Mouse (Mus musculus) forebrain, embryonic 13.5 days (tissue): ENCODE measurements around the gene Pdzd4. TPM values are rescaled to one million over a fixed set of nuclear protein-coding genes. Genes with fewer than 3 reads are reported as not detected.

Experiments used
- ATAC-seq: fragments of 200-750 bp; cut with Nextera tagmentation; 2 replicates; pipeline ENCODE4 v1.8.0; 2017
- H3K27ac ChIP-seq: fragments of 300-500 bp; sonication (generic); 2 replicates; pipeline ENCODE4 v1.5.1; 2015; ENCODE audit warnings: inconsistent platforms, mild to moderate bottlenecking, moderate library complexity
- H3K27me3 ChIP-seq: fragments of 300-500 bp; sonication (generic); 2 replicates; pipeline ENCODE4 v1.6.1; 2015; ENCODE audit warnings: mild to moderate bottlenecking, inconsistent platforms
- H3K36me3 ChIP-seq: fragments of 300-500 bp; sonication (generic); 2 replicates; pipeline ENCODE4 v1.6.1; 2015; ENCODE audit warnings: mild to moderate bottlenecking, inconsistent platforms; ENCODE audit not compliant: poor library complexity, severe bottlenecking
- H3K4me1 ChIP-seq: fragments of 300-500 bp; sonication (generic); 2 replicates; pipeline ENCODE4 v1.6.1; 2015; ENCODE audit warnings: inconsistent platforms
- H3K4me2 ChIP-seq: fragments of 300-500 bp; sonication (generic); 2 replicates; pipeline ENCODE4 v1.6.1; 2015; ENCODE audit warnings: inconsistent platforms, mild to moderate bottlenecking, moderate library complexity
- H3K4me3 ChIP-seq: fragments of 300-500 bp; sonication (generic); 2 replicates; pipeline ENCODE4 v1.5.1; 2015; ENCODE audit warnings: mild to moderate bottlenecking, inconsistent platforms
- H3K9ac ChIP-seq: fragments of 300-500 bp; sonication (generic); 2 replicates; pipeline ENCODE4 v1.6.1; 2015; ENCODE audit warnings: mild to moderate bottlenecking, inconsistent platforms
- H3K9me3 ChIP-seq: fragments of 300-500 bp; sonication (generic); replicated peaks from 2 replicates; pipeline ENCODE4 v1.6.1; 2016; ENCODE audit warnings: inconsistent platforms
- WGBS: fragments of 180-500 bp; shearing (Covaris S2); methylation state at CpG from one replicate; pipeline ENCODE4 v1.1.7; 2015; 5-methylcytosine and 5-hydroxymethylcytosine counted together
- polyA plus RNA-seq: library from polyadenylated mRNA; unstranded; fragments of >200 nt; fragmentation: Nextera tagmentation; extraction: Ambion mirVana; gene quantifications from 2 replicates; pipeline ENCODE4 v1.2.1, GENCODE M21; 2015

Gene Pdzd4
- polyA plus RNA-seq, 1 experiment from 2014 or later, result 3.1 TPM

DNA sequence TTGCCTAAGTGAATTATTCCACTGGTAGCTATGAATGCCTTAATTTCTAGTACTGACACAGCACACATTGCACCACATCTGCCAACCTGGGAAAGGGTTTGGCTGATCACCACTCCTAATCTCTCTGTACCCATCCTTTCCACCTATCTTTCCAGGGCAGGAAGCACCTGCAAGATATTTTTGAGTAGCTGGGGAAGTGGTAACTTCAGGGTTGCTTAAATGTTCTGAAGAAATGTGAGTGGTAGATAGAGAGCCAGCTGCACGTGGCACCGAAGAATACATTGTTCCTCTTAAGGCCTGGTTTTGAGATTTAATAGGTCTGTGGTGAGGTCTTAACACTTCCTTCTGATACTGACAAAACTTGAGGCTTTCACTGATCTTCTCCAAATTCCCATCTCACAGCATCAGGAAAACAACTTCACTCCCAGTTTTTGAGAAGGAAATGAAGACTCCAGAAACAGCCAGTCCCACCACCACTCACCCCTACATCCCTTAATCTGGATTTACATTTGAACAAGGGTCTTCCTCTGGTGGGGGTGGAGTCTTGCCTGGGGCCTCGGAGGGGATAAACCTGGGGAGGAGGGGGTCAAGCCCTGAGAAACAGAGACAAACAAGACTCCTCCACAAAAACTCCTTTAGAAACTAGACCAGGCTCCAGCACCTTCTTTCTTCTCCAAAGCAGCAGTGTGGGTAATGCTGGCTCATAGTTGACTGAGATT lies 8.0 kb downstream of the Pdzd4 start:
- Histone ChIP-seq H3K9ac (no peak overlapping the region), H3K4me1 (no peaks in the 10 kb centered on the region), H3K36me3 (no peaks in the 10 kb centered on the region), H3K27me3 (no peaks in the 10 kb centered on the region), H3K9me3 (no peaks in the 10 kb centered on the region), H3K27ac (no peak overlapping the region), H3K4me3 (no peak overlapping the region), H3K4me2 (no peak overlapping the region)
- no peak for ATAC-seq
- 54% methylated on average over 3 of the region's 3 CpGs for WGBS

DNA sequence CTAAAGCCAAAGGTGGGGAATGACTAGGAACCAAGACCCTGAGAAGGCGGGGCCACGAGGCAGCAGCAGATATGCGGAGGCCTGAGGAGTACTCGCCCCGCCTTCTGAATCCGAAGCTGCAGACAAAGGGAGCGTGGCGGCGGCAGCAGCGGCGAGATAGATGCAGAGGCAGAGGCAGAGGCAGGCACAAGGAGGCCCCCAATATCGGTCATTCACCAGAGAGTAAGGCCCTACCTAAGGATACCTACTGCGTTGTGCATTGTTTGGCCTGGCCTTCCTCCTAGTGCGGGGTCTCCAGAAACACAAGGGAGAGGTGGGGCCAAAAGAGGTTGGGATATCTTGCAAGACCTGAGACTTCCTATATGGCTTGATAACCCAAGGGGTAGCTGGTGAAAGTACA lies 9.7 kb downstream of the Pdzd4 start:
- no peaks in the 10 kb centered on the region for H3K9me3 ChIP-seq
- H3K9ac ChIP-seq, result peak overlapping the region; percentile 72
- peak overlapping the region; percentile 31 for H3K4me3 ChIP-seq
- no peaks in the 10 kb centered on the region for H3K4me1 ChIP-seq
- peak overlapping the region; percentile 55 for H3K4me2 ChIP-seq
- 13% methylated on average over 14 of the region's 14 CpGs for WGBS
- no peaks in the 10 kb centered on the region for H3K36me3 ChIP-seq
- no peaks in the 10 kb centered on the region for H3K27me3 ChIP-seq
- peak overlapping the region; percentile 66 for H3K27ac ChIP-seq
- ATAC-seq, result peak; percentile 91

- Histone ChIP-seq H3K9me3 (no peaks in the 10 kb centered on the region), H3K4me1 (0 out of 2 replicates have a peak, but pooled peaks cover 5% of the 10 kb centered on the region), H3K27me3 (no peaks in the 10 kb centered on the region), H3K4me3 (no peak overlapping the region), H3K9ac (no peak overlapping the region), H3K4me2 (no peak overlapping the region), H3K27ac (no peak overlapping the region), H3K36me3 (no peaks in the 10 kb centered on the region)
- peak; percentile 51; the same call in 1 of the 2 replicates for ATAC-seq
- 47% methylated on average over 1 of the region's 1 CpGs for WGBS
Observed at GRCm38 (mm10) chrX:73805814-73806213, 19.0 kb downstream of the Pdzd4 start.

- H3K9ac ChIP-seq, result no peak overlapping the region
- 26% methylated on average over 9 of the region's 9 CpGs for WGBS
- no peak overlapping the region for H3K4me2 ChIP-seq
- no peak overlapping the region for H3K4me3 ChIP-seq
- no peak overlapping the region for H3K27ac ChIP-seq
- ATAC-seq, result peak; percentile 63
- H3K4me1 ChIP-seq, result no peaks in the 10 kb centered on the region
- no peaks in the 10 kb centered on the region for H3K27me3 ChIP-seq
- peaks cover 22% of the 10 kb centered on the region for H3K36me3 ChIP-seq
- no peaks in the 10 kb centered on the region for H3K9me3 ChIP-seq
Observed at GRCm38 (mm10) chrX:73798502-73798901, 26.3 kb downstream of the Pdzd4 start.

- no peaks in the 10 kb centered on the region for H3K4me1 ChIP-seq
- H3K27me3 ChIP-seq, result no peaks in the 10 kb centered on the region
- WGBS, result 85% methylated on average over 2 of the region's 2 CpGs
- peaks cover 22% of the 10 kb centered on the region for H3K36me3 ChIP-seq
- ATAC-seq, result no peak
- H3K4me3 ChIP-seq, result no peak overlapping the region
- H3K9ac ChIP-seq, result no peak overlapping the region
- no peaks in the 10 kb centered on the region for H3K9me3 ChIP-seq
- H3K4me2 ChIP-seq, result no peak overlapping the region
- H3K27ac ChIP-seq, result no peak overlapping the region
Observed at GRCm38 (mm10) chrX:73797511-73797910, 27.3 kb downstream of the Pdzd4 start.

DNA sequence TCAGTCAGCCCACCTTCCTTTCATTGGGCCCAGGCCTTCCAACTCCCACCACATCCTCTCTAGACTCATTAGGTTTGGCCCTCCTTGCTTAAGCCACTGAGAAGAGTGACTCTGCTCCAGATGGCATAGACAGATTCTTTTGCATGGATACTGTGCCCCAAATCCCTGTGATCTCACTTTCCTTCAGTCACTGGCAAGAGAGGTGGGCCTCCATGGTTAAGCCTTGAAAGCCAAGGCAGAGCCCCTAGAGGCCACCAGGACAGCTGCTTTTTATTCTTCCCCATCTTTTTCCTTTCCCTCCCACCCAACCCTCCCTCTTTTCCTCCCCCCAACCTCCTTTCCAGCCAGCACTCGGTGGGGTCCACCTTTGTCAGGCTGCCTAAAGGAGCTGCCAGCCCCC lies 31.3 kb downstream of the Pdzd4 start:
- WGBS, result 22% methylated on average over 1 of the region's 1 CpGs
- Histone ChIP-seq H3K27ac (no peak overlapping the region), H3K4me3 (no peak overlapping the region), H3K4me2 (no peak overlapping the region), H3K9me3 (no peaks in the 10 kb centered on the region), H3K36me3 (peaks cover 44% of the 10 kb centered on the region), H3K27me3 (no peaks in the 10 kb centered on the region), H3K4me1 (peaks cover 5% of the 10 kb centered on the region), H3K9ac (no peak overlapping the region)
- 0 out of 2 replicates have a peak, but pooled peaks have one; percentile 20 for ATAC-seq

GRCm38 (mm10) chrX:73793039-73793438 lies 31.7 kb downstream of the Pdzd4 start:
- no peak overlapping the region for H3K9ac ChIP-seq
- no peak overlapping the region for H3K27ac ChIP-seq
- no peak overlapping the region for H3K4me3 ChIP-seq
- no peak overlapping the region for H3K4me2 ChIP-seq
- no peak for ATAC-seq
- H3K27me3 ChIP-seq, result no peaks in the 10 kb centered on the region
- H3K4me1 ChIP-seq, result peaks cover 9% of the 10 kb centered on the region
- no peaks in the 10 kb centered on the region for H3K9me3 ChIP-seq
- peaks cover 43% of the 10 kb centered on the region for H3K36me3 ChIP-seq

- Histone ChIP-seq H3K36me3 (peaks cover 22% of the 10 kb centered on the region; the same call in 1 of the 2 replicates), H3K4me2 (peak overlapping the region; percentile 67), H3K9ac (no peak overlapping the region; the same call in 1 of the 2 replicates), H3K9me3 (no peaks in the 10 kb centered on the region), H3K4me1 (peaks cover 25% of the 10 kb centered on the region), H3K4me3 (no peak overlapping the region), H3K27ac (no peak overlapping the region), H3K27me3 (no peaks in the 10 kb centered on the region)
- 85% methylated on average over 1 of the region's 1 CpGs for WGBS
- no peak for ATAC-seq
Observed at GRCm38 (mm10) chrX:73788501-73788900, 36.3 kb downstream of the Pdzd4 start.

DNA sequence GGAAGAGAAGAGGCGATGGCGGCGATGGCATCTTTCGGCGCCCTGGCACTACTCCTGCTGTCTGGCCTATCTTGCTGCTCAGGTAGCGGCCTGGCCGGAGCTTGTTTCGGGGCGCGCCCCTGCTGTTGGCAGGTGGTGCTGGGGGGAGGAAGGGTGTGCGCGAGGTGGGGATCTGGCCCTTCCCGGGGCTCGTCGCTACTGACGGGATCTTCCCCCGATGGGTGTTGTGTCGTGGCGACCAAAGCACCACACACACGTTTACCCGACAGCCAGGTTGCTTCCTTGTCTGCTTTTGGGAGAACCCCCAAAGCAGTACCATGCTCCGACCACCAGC lies 37.6 kb downstream of the Pdzd4 start:
- Histone ChIP-seq H3K4me2 (peak overlapping the region; percentile 67), H3K9me3 (no peaks in the 10 kb centered on the region), H3K36me3 (peaks cover 24% of the 10 kb centered on the region; the same call in 1 of the 2 replicates), H3K27ac (peak overlapping the region; percentile 84), H3K9ac (peak overlapping the region; percentile 73), H3K27me3 (no peaks in the 10 kb centered on the region), H3K4me1 (peaks cover 25% of the 10 kb centered on the region), H3K4me3 (peak overlapping the region; percentile 56)
- 15% methylated on average over 19 of the region's 22 CpGs for WGBS
- ATAC-seq, result peak; percentile 54; the same call in 1 of the 2 replicates

DNA sequence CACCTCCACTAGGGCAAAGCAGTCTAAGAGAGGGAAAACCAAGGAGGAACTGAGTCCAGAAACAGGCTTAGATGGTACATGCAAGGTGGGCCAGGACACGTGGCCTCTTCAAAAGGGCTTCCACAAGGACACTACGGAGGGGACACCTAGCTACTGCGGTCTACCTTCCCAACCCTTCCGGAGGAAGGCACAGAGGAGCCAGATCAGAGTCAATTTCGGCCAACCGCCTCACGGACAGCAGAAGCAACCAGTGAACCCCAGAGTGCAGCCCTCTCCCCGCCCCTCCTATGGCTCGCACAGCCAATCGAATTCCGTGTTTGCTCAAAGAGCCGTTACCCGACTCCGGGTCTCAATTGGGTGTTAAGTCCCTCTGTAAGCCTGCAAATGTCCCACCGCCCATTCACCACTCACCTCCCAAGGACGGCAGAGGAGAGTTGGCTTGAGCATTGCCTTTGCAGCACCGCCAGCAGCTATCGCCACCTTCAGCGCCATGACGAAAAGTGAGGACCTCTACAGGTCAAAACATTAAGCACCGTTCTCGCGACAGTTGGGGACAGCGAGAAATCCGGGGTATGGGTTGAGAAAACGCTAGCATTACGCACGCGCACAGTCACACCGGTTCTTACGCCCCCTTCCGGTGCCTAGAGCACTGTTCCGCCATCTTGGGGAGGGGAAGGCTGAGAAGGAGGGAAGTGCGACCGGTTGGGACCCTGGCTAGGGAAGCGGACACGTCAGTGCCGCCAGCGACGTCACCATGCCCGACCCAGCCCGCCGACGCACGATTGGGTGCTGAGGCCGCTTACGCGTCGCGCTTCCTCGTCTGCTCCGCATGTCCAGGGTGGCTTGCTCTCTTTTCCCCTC lies 38.2 kb downstream of the Pdzd4 start, which contains the start of the genes Idh3g and Ssr4:
Gene Idh3g (minus strand): TSS at position 534 of the 861 bp plus-strand sequence.
Gene Ssr4 (plus strand): TSS at position 665 of the 861 bp plus-strand sequence.
- ATAC-seq, result peak; percentile 98
- 17% methylated on average over 49 of the region's 52 CpGs for WGBS

DNA sequence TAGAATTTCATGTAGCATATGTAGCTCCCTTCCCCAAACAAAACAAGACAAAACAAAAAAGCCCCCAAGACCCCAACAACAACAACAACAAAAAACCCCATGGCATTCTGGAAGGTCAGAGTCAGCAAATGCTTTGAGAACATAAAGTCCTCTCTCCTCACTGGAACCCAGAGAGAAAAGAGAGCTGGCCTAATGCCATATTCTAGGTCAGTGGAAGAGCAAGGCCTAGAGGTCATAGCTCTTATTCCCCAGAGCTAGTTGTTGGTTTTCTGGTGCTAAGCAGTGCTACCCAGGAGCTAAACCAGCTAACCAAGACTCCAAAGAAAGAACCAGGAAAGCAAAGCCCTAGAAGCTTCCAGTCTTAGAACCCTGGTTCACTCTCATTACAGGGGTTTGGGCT lies 39.1 kb downstream of the Pdzd4 start:
- H3K27me3 ChIP-seq, result no peaks in the 10 kb centered on the region
- no peak overlapping the region for H3K27ac ChIP-seq
- H3K9ac ChIP-seq, result peak overlapping the region; percentile 73
- H3K4me1 ChIP-seq, result peaks cover 25% of the 10 kb centered on the region
- H3K4me3 ChIP-seq, result peak overlapping the region; percentile 56
- ATAC-seq, result no peak
- H3K4me2 ChIP-seq, result peak overlapping the region; percentile 66
- H3K9me3 ChIP-seq, result no peaks in the 10 kb centered on the region
- peaks cover 27% of the 10 kb centered on the region for H3K36me3 ChIP-seq

More for the DNA sequence above, 38.2 kb downstream of the Pdzd4 start, which contains the start of the genes Idh3g and Ssr4:
- Histone ChIP-seq H3K9ac (peak within 1 kb of the TSS; percentile 73), H3K4me3 (peak within 1 kb of the TSS; percentile 56), H3K4me1 (peaks cover 25% of the 10 kb centered on the region), H3K27ac (peak within 1 kb of the TSS; percentile 84), H3K27me3 (no peaks in the 10 kb centered on the region), H3K9me3 (no peaks in the 10 kb centered on the region), H3K36me3 (peaks cover 27% of the 10 kb centered on the region), H3K4me2 (peak within 1 kb of the TSS; percentile 67)

GRCm38 (mm10) chrX:73782227-73782626 lies 42.5 kb downstream of the Pdzd4 start:
- H3K36me3 ChIP-seq, result peaks cover 50% of the 10 kb centered on the region
- H3K9ac ChIP-seq, result no peak overlapping the region
- WGBS, result 92% methylated on average over 3 of the region's 3 CpGs
- no peak overlapping the region for H3K4me3 ChIP-seq
- no peak for ATAC-seq
- peaks cover 11% of the 10 kb centered on the region; the same call in 1 of the 2 replicates for H3K4me1 ChIP-seq
- H3K9me3 ChIP-seq, result no peaks in the 10 kb centered on the region
- H3K4me2 ChIP-seq, result no peak overlapping the region
- H3K27me3 ChIP-seq, result no peaks in the 10 kb centered on the region
- H3K27ac ChIP-seq, result no peak overlapping the region
